Mouse (Mus musculus): ENCODE data around the gene Sgta. TPM values are rescaled to one million over a fixed set of nuclear protein-coding genes. Genes with fewer than 3 reads are reported as not detected.
"Not testable (repeated sequence)": the region's sequence is repeated elsewhere in the genome, so short reads cannot be mapped to it uniquely, and the experiment has no call there.

The Sgta gene
- polyA plus RNA-seq, 1 experiment from 2014 or later: 334 TPM

DNA sequence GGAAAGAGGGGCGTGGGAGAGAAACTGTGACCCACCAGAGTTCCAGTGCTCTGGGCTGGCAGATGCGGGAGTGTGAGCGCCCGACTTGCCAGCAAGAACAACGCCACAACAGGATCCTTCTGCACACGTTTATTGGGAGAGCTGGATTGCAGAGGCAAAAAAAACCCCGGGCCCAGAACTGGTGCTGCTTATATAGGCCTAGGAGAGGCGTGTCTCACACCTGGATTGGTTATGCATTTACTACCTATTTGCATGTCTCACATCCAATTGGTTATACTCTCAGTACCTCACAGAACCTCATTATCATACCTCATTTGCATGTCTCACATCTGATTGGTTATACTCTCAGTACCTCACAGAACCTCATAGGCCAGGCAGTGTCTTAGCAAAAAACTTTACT, 4.5 kb upstream of the Sgta start:
- H3K4me3 ChIP-seq (ENCODE audit: low read length); H3K9me3 ChIP-seq (ENCODE audit: control insufficient read depth, low read length); H3K27ac ChIP-seq (ENCODE audit: low read depth, low read length); ATAC-seq; H3K4me1 ChIP-seq (ENCODE audit: control insufficient read depth, insufficient read depth, low read depth, low read length); H3K4me2 ChIP-seq (ENCODE audit: low read length); H3K27me3 ChIP-seq (replicated peaks; ENCODE audit: control insufficient read depth, insufficient read depth, low read length); H3K9ac ChIP-seq (ENCODE audit: low read depth, low read length); H3K36me3 ChIP-seq (ENCODE audit: control insufficient read depth, insufficient read depth, low read length): not testable (repeated sequence)
- 86% methylated on average over 8 of the region's 8 CpGs for WGBS

DNA sequence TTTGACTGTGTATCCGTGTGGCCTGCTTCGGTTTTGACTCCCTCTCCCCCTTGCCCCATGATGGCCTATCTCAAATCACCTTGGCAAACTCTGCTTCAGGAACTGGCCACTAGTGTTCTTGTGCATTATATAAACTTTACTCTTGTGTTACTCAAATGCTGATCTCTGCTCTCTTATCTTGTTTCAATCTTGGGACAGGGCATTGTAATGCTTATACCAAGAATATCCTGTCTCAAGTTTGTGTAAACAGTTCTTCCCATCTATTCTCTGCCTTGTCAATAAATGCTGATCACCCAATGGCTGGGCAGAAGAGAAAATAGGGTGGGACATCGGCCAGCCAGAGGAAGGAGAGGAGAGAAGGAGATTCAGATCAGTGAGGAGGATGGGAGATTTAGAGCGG, 2.7 kb upstream of the Sgta start:
- Histone ChIP-seq H3K9ac (ENCODE audit: low read depth, low read length) (no peak overlapping the region), H3K27me3 (replicated peaks; ENCODE audit: control insufficient read depth, insufficient read depth, low read length) (no peaks in the 10 kb centered on the region), H3K36me3 (ENCODE audit: control insufficient read depth, insufficient read depth, low read length) (no peaks in the 10 kb centered on the region), H3K4me3 (ENCODE audit: low read length) (no peak overlapping the region), H3K4me2 (ENCODE audit: low read length) (no peak overlapping the region), H3K27ac (ENCODE audit: low read depth, low read length) (no peak overlapping the region), H3K4me1 (ENCODE audit: control insufficient read depth, insufficient read depth, low read depth, low read length) (peaks cover 19% of the 10 kb centered on the region), H3K9me3 (ENCODE audit: control insufficient read depth, low read length) (no peaks in the 10 kb centered on the region)
- WGBS: 57% methylated on average over 4 of the region's 4 CpGs
- ATAC-seq: no peak

DNA sequence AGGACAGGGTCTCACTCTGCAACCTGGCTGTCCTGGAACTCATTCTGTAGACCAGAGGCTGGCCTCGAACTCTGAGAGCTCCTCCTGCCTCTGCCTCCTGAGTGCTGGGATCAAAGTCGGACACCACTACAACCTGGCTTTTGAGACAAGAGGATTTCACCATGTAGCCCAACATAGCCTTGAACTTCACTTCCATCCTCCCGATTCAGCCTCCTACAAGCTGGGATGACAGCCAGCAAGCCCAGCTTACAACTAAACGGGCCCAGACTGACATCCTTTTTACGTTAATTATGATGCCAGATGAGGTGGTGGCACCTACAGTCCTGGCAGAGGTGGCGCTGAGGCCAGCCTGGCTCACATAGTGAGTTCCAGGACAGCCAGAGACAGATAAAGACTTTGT, 1.1 kb downstream of the Sgta start:
- Histone ChIP-seq H3K4me2 (ENCODE audit: low read length) (peak overlapping the region; percentile 97), H3K36me3 (ENCODE audit: control insufficient read depth, insufficient read depth, low read length) (no peaks in the 10 kb centered on the region), H3K4me1 (ENCODE audit: control insufficient read depth, insufficient read depth, low read depth, low read length) (peaks cover 22% of the 10 kb centered on the region), H3K9me3 (ENCODE audit: control insufficient read depth, low read length) (no peaks in the 10 kb centered on the region), H3K9ac (ENCODE audit: low read depth, low read length) (peak overlapping the region; percentile 88; the same call in 1 of the 2 replicates), H3K4me3 (ENCODE audit: low read length) (peak overlapping the region; percentile 85), H3K27me3 (replicated peaks; ENCODE audit: control insufficient read depth, insufficient read depth, low read length) (no peaks in the 10 kb centered on the region), H3K27ac (ENCODE audit: low read depth, low read length) (no peak overlapping the region)
- ATAC-seq: no peak
- WGBS: 82% methylated on average over 6 of the region's 6 CpGs

DNA sequence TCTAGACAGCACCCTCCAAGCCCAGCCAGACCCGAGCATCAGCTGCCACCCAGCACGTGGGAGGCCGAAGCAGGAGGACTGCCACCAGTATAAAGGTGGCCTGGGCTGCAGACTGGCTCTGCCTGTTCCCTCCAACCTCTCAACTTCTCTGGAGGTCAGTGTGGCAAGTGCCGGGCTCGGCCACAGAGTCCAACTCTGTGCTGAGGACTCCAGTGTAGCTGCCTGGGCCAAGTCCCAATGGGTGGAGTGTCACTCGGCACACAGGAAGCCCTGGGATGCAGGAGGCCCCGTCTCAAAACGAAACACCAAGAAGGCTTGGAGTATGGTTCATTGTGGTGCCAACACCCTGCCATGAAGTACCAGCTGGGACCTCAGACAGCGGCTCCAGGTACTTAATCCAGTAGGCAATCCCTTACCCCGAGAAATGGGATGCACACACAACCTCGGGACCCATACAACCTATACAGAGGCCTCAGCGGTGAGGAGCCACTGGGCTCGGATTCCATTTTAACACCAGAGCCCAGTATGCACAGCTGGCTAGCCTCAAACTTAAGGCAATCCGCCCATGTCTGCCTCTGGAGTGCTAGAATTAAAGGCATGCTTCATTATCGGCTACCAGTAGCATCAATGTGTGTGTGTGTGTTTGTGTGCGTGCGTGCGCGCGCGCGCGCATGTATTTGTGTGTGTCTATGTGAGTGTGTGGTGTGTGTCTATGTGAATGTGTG, 2.4 kb downstream of the Sgta start:
- no peaks in the 10 kb centered on the region for H3K36me3 ChIP-seq (ENCODE audit: control insufficient read depth, insufficient read depth, low read length)
- no peak overlapping the region for H3K4me2 ChIP-seq (ENCODE audit: low read length)
- no peak overlapping the region for H3K27ac ChIP-seq (ENCODE audit: low read depth, low read length)
- H3K9ac ChIP-seq (ENCODE audit: low read depth, low read length): no peak overlapping the region
- ATAC-seq: no peak
- WGBS: 93% methylated on average over 23 of the region's 23 CpGs
- no peaks in the 10 kb centered on the region for H3K9me3 ChIP-seq (ENCODE audit: control insufficient read depth, low read length)
- H3K4me1 ChIP-seq (ENCODE audit: control insufficient read depth, insufficient read depth, low read depth, low read length): peaks cover 22% of the 10 kb centered on the region
- H3K27me3 ChIP-seq (replicated peaks; ENCODE audit: control insufficient read depth, insufficient read depth, low read length): no peaks in the 10 kb centered on the region
- H3K4me3 ChIP-seq (ENCODE audit: low read length): no peak overlapping the region

DNA sequence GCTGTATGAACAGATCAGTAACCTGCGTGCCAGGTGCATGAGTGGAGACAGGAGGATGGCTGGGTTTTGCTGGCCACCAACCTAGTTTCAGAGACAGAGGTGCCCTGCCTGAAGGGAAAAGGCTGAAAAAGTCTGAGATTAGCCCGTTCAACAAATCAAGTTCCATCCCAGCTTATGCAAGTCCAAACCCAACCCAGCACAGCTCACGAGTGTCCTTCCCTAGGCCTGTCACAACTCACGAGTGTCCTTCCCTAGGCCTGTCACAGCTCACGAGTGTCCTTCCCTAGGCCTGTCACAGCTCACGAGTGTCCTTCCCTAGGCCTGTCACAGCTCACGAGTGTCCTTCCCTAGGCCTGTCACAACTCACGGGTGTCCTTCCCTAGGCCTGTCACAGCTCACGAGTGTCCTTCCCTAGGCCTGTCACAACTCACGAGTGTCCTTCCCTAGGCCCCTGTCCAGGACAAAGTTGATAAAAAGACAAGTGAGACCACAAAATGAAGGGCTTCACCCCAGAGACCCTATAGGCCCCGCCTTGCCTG, 4.1 kb downstream of the Sgta start:
- H3K4me3 ChIP-seq (ENCODE audit: low read length); H3K27ac ChIP-seq (ENCODE audit: low read depth, low read length); H3K9ac ChIP-seq (ENCODE audit: low read depth, low read length); ATAC-seq; H3K27me3 ChIP-seq (replicated peaks; ENCODE audit: control insufficient read depth, insufficient read depth, low read length); H3K9me3 ChIP-seq (ENCODE audit: control insufficient read depth, low read length); H3K4me2 ChIP-seq (ENCODE audit: low read length): not testable (repeated sequence)
- Histone ChIP-seq H3K36me3 (ENCODE audit: control insufficient read depth, insufficient read depth, low read length) (peaks cover 15% of the 10 kb centered on the region), H3K4me1 (ENCODE audit: control insufficient read depth, insufficient read depth, low read depth, low read length) (peaks cover 22% of the 10 kb centered on the region)
- WGBS: 83% methylated on average over 11 of the region's 11 CpGs

DNA sequence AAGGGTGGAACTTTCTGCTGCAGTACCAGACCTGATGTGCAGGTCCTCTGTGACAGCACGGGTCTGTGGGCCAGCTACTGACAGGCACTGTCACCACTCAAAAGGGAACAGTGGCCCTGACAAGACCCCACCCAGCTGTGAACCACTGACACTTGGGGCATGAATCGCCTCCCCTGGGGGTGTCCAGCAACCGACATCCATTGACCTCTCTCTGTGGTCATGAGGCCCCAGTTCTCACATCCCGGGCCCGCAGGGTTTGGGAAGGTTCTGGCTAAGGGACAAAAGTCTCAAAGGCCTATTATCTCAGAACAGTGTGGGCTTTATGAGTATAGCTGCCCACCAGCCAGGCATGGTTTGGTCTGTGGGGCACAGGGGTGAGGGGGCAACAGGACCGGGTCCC, 4.8 kb downstream of the Sgta start:
- Histone ChIP-seq H3K36me3 (ENCODE audit: control insufficient read depth, insufficient read depth, low read length) (peaks cover 22% of the 10 kb centered on the region), H3K9ac (ENCODE audit: low read depth, low read length) (no peak overlapping the region), H3K27me3 (replicated peaks; ENCODE audit: control insufficient read depth, insufficient read depth, low read length) (no peaks in the 10 kb centered on the region), H3K4me1 (ENCODE audit: control insufficient read depth, insufficient read depth, low read depth, low read length) (peaks cover 22% of the 10 kb centered on the region), H3K4me3 (ENCODE audit: low read length) (no peak overlapping the region), H3K9me3 (ENCODE audit: control insufficient read depth, low read length) (no peaks in the 10 kb centered on the region), H3K4me2 (ENCODE audit: low read length) (no peak overlapping the region), H3K27ac (ENCODE audit: low read depth, low read length) (no peak overlapping the region)
- WGBS: 82% methylated on average over 6 of the region's 6 CpGs
- ATAC-seq: no peak

DNA sequence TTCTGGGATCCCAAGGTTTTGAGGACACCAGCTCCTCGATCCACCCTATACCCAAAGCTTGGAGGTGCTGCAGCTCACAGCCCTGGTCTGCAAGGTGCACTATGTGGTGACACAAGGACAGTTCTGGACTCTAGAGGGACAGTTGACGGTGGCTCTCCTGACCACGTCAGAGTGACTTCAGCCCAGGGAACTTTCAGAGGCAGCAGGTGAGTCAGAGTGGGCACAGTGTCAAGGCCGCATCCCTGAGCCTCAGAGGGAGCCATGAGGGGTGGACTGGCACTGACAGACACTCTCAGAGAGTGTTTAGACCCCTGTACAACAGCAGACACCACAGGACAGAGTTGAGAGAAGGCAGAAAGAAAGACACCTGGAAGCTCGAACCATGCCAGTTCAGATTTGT, 7.4 kb downstream of the Sgta start:
- WGBS: 94% methylated on average over 5 of the region's 5 CpGs
- Histone ChIP-seq H3K9ac (ENCODE audit: low read depth, low read length) (no peak overlapping the region), H3K4me3 (ENCODE audit: low read length) (no peak overlapping the region), H3K9me3 (ENCODE audit: control insufficient read depth, low read length) (no peaks in the 10 kb centered on the region), H3K27ac (ENCODE audit: low read depth, low read length) (no peak overlapping the region), H3K4me2 (ENCODE audit: low read length) (no peak overlapping the region), H3K4me1 (ENCODE audit: control insufficient read depth, insufficient read depth, low read depth, low read length) (peaks cover 1% of the 10 kb centered on the region; the same call in 1 of the 2 replicates), H3K27me3 (replicated peaks; ENCODE audit: control insufficient read depth, insufficient read depth, low read length) (no peaks in the 10 kb centered on the region), H3K36me3 (ENCODE audit: control insufficient read depth, insufficient read depth, low read length) (peaks cover 45% of the 10 kb centered on the region)
- ATAC-seq: no peak

DNA sequence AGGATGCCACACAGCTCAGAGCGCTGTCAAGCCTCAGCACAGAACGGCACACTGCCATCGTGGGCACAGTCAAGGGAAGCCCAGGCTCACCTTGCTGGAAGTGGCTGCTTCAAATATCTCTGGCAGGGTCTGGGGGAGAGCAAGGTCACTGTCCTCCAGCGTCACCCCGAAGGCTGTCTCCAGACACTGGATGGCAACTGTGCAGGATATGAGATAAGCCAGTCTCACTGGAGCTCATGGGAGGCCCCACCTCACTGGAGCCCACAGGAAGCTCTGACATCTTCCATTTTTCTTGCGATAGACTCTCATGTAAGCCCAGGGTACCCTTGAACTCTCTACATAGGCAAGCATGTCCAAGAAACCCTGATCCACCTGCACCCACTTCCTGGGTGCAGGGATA, 8.8 kb downstream of the Sgta start:
- no peak for ATAC-seq
- Histone ChIP-seq H3K9me3 (ENCODE audit: control insufficient read depth, low read length) (no peaks in the 10 kb centered on the region), H3K4me3 (ENCODE audit: low read length) (no peak overlapping the region), H3K27me3 (replicated peaks; ENCODE audit: control insufficient read depth, insufficient read depth, low read length) (no peaks in the 10 kb centered on the region), H3K4me1 (ENCODE audit: control insufficient read depth, insufficient read depth, low read depth, low read length) (no peaks in the 10 kb centered on the region; the same call in 1 of the 2 replicates), H3K36me3 (ENCODE audit: control insufficient read depth, insufficient read depth, low read length) (peaks cover 59% of the 10 kb centered on the region), H3K9ac (ENCODE audit: low read depth, low read length) (no peak overlapping the region), H3K27ac (ENCODE audit: low read depth, low read length) (no peak overlapping the region), H3K4me2 (ENCODE audit: low read length) (no peak overlapping the region)
- 95% methylated on average over 6 of the region's 6 CpGs for WGBS

DNA sequence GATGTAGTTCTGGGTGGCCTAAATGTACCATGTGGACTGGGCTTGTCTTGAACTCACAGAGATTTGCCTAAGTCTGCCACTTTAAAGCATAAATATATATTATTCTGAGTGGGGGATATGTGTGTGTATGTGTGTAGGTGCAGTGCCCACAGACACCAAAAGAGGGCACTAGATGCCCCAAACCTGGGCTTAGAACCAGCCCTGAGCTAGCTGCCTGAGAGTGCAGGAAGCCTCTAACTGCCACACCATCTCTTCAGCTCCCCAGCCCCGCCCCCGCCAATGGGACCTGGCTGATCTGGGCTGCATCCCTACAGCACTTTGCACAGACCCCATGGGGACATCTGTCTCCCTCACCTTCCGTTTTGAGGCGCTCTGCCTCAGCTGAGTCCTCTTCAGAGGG, 9.3 kb downstream of the Sgta start:
- Histone ChIP-seq H3K36me3 (ENCODE audit: control insufficient read depth, insufficient read depth, low read length) (peaks cover 64% of the 10 kb centered on the region), H3K9me3 (ENCODE audit: control insufficient read depth, low read length) (no peaks in the 10 kb centered on the region), H3K4me3 (ENCODE audit: low read length) (no peak overlapping the region), H3K27me3 (replicated peaks; ENCODE audit: control insufficient read depth, insufficient read depth, low read length) (no peaks in the 10 kb centered on the region), H3K27ac (ENCODE audit: low read depth, low read length) (no peak overlapping the region), H3K4me2 (ENCODE audit: low read length) (no peak overlapping the region), H3K4me1 (ENCODE audit: control insufficient read depth, insufficient read depth, low read depth, low read length) (no peaks in the 10 kb centered on the region; the same call in 1 of the 2 replicates), H3K9ac (ENCODE audit: low read depth, low read length) (no peak overlapping the region)
- ATAC-seq: no peak
- WGBS: 92% methylated on average over 4 of the region's 4 CpGs

Measured in hindbrain, embryonic 16.5 days (tissue).